Mouse (Mus musculus): Measurements from ENCODE around the gene Rufy3.
A peak's percentile ranks its signal among the peaks of the same experiment; 100 is the strongest.

Gene Rufy3

GRCm38 (mm10) chr5:88685306-88685705, 120.5 kb downstream of the Rufy3 start:
- DNase-seq (ENCODE audit: low read depth, low spot score): peak; percentile 53

DNA sequence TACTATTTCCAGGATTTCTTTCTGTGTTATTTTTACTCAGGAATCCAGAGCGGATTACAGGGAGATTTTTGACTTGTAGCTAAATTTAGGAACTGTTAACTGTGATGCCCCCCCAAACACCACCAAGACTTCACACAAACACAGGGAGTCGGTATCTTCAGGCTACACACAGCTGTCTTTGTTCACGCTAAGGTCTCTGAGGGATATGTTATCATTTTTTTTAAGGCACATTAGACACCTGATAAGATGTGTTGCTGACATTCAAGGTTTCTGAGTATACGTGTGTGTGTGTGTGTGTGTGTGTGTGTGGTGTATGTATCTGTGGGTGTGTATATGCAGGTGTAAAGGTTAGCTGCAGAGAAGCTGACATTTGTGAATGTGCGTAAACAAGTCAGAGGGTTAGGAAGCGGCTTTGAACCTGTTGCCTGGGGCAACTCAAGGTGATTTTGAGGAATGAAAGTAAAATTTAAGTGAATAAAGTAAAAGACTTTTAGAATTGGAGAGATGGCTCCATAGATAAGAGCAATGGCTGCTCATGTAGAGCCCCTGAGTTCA, 121.0 kb downstream of the Rufy3 start:
- DNase-seq (ENCODE audit: low read depth, low spot score): no peak

DNA sequence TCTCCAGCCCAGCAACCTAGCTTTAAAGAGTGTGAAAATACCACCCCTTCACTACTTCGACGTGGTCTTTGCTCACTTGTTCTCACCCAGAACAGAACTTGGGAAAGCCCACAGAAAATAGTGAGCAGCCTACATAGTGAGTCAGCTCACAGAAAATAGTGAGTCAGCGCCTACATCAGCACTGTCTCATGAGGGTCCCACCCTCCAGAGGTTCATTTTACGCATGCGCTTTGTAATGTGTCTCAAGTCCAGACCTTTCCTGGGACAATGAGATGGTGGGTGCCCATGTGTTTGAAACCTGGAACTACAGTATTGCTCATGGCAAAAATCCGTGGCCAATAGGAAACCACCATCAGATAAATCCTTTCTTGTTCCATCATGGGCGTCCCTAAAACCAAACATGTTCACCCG, 123.2 kb downstream of the Rufy3 start:
- DNase-seq (ENCODE audit: low read depth, low spot score): peak; percentile 64

- DNase-seq (ENCODE audit: low read depth, low spot score): peak; percentile 82
Measured at GRCm38 (mm10) chr5:88688583-88689187, 123.8 kb downstream of the Rufy3 start.

DNA sequence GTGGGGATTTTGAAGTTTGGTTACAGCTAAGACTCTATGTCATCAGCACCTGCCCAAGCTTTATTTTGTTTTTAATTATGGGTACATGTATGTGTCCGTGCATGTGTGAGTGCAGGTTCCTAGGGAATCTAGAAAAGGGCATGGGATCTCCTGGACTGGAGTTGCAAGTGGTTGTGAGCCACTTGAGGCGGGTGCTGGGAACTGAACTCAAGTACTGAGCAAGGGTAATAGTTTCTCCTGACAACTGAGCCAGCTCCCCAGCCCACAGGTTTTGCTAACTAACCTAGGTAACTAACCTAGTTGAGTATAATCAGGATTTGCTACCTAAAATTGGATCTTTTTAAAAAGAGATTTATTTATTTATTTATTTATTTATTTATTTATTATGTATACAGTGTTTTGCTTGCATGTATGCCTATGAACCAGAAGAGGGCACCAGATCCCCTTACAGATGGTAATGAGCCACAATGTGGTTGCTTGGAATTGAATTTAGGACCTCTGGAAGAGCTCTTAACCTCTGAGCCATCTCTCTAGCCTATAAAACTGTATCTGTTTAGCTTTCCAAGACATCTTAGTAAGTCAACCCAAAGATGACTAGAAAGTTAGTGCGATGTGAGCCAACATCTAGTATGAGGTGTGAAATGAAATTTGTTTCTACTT, 124.6 kb downstream of the Rufy3 start:
- DNase-seq (ENCODE audit: low read depth, low spot score): peak; percentile 71

- no peak for DNase-seq (ENCODE audit: low read depth, low spot score)
Measured at GRCm38 (mm10) chr5:88690681-88691505, 126.1 kb downstream of the Rufy3 start.

DNA sequence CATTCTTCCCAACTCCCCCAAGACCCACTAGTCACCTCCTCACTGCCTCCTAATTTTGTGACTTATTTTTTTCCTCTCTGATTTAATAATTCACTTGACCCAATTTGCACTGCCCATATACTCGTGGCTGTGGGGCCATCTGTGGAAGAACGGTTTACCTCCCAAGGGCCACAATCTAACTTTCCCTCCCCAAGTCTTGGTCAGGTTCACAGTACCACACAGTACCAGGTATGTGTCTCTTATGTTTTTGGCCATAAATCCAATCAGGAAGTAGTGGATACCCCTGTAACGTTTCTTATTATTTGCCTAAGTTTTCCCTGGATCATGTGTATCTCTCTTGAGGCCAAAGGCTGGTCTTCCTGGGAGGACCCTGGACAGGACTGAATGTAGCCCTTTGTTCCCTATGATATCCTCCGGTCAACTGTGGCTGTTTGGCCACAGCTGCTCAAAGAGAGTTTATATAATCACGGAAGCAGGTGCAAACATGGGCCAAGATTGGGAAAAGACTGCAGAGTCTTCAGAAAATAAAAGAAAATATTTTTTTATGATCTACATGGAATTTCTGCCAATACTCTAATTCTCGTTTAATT, 126.8 kb downstream of the Rufy3 start:
- no peak for DNase-seq (ENCODE audit: low read depth, low spot score)

DNA sequence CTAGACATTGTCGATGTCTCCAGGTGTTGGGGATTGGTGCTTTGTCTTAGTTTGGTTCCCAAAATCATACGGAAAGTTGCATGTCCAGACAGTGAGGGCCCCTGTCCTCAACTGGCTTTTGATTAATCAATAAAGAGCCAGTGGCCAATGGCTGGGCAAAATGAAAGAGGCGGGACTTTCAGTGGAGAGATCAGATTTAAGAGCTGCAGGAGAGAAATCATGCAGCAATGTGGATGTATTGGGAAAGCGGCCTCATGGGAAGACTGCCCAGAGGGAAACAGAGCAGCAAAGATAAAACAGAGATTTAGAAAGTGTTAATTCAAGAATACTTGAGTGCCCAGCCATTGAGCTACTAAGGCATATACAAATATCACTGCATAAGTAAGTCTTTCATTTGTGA, 127.7 kb downstream of the Rufy3 start:
- no peak for DNase-seq (ENCODE audit: low read depth, low spot score)

GRCm38 (mm10) chr5:88693057-88693456, 128.2 kb downstream of the Rufy3 start:
- DNase-seq (ENCODE audit: low read depth, low spot score): no peak

DNA sequence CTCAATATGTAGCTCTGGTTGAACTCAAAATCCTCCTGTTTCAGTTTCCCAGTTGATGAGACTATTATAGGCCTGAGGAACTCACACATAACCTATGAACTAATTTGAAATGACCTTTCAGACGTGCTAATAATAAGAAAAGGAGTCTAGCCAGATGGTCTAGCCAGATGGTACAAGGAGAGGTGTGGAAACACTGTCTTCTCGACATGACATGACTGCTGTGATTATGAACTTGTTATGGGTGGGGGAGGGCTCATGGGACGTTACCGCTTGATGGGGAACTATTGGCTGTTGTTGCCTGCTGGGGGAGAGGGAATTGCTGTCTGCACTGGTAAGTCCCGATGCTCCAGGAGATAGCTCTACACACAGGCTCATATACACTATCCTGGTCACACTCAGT, 132.5 kb downstream of the Rufy3 start:
- DNase-seq (ENCODE audit: low read depth, low spot score): no peak

DNA sequence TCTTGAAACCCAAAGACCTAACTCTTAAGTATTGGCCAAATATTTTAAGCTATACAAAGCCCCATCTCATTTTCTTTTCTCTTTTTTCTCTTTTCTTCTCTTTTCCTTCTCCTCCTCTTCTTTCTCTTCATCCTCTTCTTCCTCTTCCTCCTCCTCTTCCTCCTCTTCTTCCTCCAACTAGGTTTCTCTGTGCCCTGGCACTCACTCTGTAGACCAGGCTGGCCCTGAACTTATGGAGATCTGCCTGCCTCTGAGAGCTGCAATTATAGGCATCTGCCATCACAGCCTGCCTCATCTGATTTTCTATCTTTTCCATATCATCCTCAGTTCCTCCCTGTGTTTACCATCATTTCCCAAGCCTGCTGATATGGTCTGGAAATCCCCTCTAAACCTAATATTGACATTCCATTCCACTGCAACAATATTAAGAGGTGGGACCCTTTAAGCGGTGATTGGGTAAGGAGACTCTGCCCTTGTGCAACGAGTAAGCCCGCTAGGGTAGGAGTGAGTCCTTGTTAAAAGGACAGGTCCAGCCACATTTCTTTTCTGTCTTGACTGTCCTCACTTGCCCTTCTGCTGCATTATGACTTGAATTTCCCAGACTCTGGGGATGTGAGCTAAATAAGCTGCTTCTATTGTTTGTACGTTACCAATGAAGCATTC, 134.5 kb downstream of the Rufy3 start:
- no peak for DNase-seq (ENCODE audit: low read depth, low spot score)

Measured in R1 (cell line).